ENCODE assay signal across 10 mouse cellular contexts in the genomic region with DNA sequence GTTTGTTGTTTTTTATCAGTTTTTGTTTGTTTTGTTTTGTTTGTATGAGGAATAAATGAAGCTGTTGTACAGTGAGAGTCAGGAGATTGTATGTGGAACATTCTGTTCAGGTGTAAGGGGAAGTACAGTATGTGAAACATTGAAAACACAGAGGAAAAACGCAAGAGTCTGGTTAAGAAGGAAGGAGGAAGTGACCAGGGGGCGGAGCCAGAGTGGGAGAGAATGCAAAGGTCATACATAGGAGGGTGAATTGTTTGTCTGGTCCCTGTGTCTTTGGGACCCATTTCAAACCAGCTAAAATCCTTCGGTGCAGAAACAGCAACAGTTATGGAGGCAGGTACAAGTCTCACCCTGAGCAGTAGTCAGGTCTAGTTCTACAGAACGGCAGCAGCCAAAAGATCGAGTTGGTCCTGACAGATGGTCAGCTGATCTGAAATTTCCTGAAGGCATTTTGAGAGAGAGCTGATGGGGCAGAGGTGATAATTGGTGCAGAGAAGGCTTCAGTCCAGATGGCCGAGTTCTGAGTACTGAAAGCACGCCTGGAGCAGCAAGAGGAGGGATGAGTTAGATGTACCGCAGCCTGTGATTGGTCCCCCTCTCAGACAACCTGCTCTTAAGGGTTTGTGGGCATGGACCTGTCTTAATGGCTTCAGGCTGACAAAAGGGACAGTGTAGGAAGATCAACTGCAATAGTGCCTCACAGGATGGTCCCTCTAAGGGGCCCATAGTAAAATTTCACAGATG.
DNase-seq lines count a peak whose midpoint lies in the region; ATAC-seq and TF ChIP-seq lines count a peak whose summit lies in the region.
"Had no signal": no experiment of that assay in that cellular context is flagged by ENCODE, and none has a peak within 500 bp of the region (broad histone marks: within the 10 kb centered on the region; RNA-seq: fewer than 3 reads in every experiment).

No protein-coding gene starts in this region.

- WGBS in forebrain, embryonic 13.5 days = 75% methylated on average over 8 of the region's 8 CpGs
- 82% methylated on average over 8 of the region's 8 CpGs for WGBS in forebrain, embryonic 11.5 days
- 76% methylated on average over 8 of the region's 8 CpGs for WGBS in lung, postnatal 0 days

- no peak overlapping the region for H3K4me2 ChIP-seq in forebrain, embryonic 13.5 days
- H3K4me2 ChIP-seq in forebrain, embryonic 11.5 days (ENCODE audit: low read depth, low read length, severe bottlenecking) = no peak overlapping the region
- H3K4me2 ChIP-seq in lung, postnatal 0 days (replicated peaks; ENCODE audit: low read depth, low read length) = no peak overlapping the region
- H3K4me2 ChIP-seq: heart, embryonic 11.5 days had no signal

- no peak for TF ChIP-seq EP300 in lung, postnatal 0 days (IDR thresholded peaks at IDR 0.05)

- peak; percentile 71 for ATAC-seq in forebrain, embryonic 13.5 days
- ATAC-seq in forebrain, embryonic 11.5 days (replicated peaks; ENCODE audit: low FRiP score) = no peak
- ATAC-seq in lung, postnatal 0 days = no peak

- DNase-seq in forebrain, embryonic 11.5 days (ENCODE audit: low spot score) = no peak
- peak; percentile 25 to 59 for DNase-seq in spleen, postnatal 4 days (ENCODE audit: low spot score in 2 of 2)
- DNase-seq in spleen, adult 12 weeks (ENCODE audit: low spot score) = no peak
- peak; percentile 30 for DNase-seq in lung, postnatal 0 days (ENCODE audit: low spot score)
- no peak for DNase-seq in urinary bladder, adult 18-20 months (ENCODE audit: low spot score in 2 of 2)
- no peak for DNase-seq in left cerebral cortex, adult 18-20 months (ENCODE audit: low spot score in 2 of 2)
- no peak for DNase-seq in adrenal gland, postnatal 14 days
- DNase-seq: thymus, adult 2 months had no signal

- no peak overlapping the region for H3K9ac ChIP-seq in forebrain, embryonic 13.5 days
- no peak overlapping the region for H3K9ac ChIP-seq in forebrain, embryonic 11.5 days (ENCODE audit: low read length)
- no peak overlapping the region for H3K9ac ChIP-seq in lung, postnatal 0 days (replicated peaks; ENCODE audit: low read depth)

- no peaks in the 10 kb centered on the region for H3K36me3 ChIP-seq in forebrain, embryonic 13.5 days (ENCODE audit: poor library complexity, severe bottlenecking)
- no peaks in the 10 kb centered on the region for H3K36me3 ChIP-seq in forebrain, embryonic 11.5 days (ENCODE audit: control insufficient read depth, insufficient read depth, low read length)
- no peaks in the 10 kb centered on the region for H3K36me3 ChIP-seq in lung, postnatal 0 days (ENCODE audit: insufficient read depth, low read length)

- no peaks in the 10 kb centered on the region for H3K4me1 ChIP-seq in forebrain, embryonic 13.5 days
- no peaks in the 10 kb centered on the region for H3K4me1 ChIP-seq in forebrain, embryonic 11.5 days (replicated peaks; ENCODE audit: control insufficient read depth, insufficient read depth, low read length)
- no peaks in the 10 kb centered on the region for H3K4me1 ChIP-seq in lung, postnatal 0 days (ENCODE audit: insufficient read depth, low read depth, low read length)

- H3K4me3 ChIP-seq in forebrain, embryonic 13.5 days = no peak overlapping the region
- no peak overlapping the region for H3K4me3 ChIP-seq in forebrain, embryonic 11.5 days (ENCODE audit: low read depth, low read length)
- H3K4me3 ChIP-seq in lung, postnatal 0 days (ENCODE audit: low read depth, low read length) = no peak overlapping the region

- H3K27ac ChIP-seq in forebrain, embryonic 13.5 days = no peak overlapping the region
- no peak overlapping the region for H3K27ac ChIP-seq in forebrain, embryonic 11.5 days (ENCODE audit: low read depth, low read length)
- H3K27ac ChIP-seq in lung, postnatal 0 days (ENCODE audit: low read length) = no peak overlapping the region

- no peaks in the 10 kb centered on the region for H3K9me3 ChIP-seq in forebrain, embryonic 13.5 days (replicated peaks)
- no peaks in the 10 kb centered on the region for H3K9me3 ChIP-seq in forebrain, embryonic 11.5 days (ENCODE audit: control insufficient read depth, low read length)
- no peaks in the 10 kb centered on the region for H3K9me3 ChIP-seq in lung, postnatal 0 days (ENCODE audit: low read length)

- TF ChIP-seq CTCF in lung, postnatal 0 days (IDR thresholded peaks at IDR 0.05) = no peak

- H3K27me3 ChIP-seq in forebrain, embryonic 13.5 days = no peaks in the 10 kb centered on the region
- H3K27me3 ChIP-seq in forebrain, embryonic 11.5 days (ENCODE audit: control insufficient read depth, insufficient read depth, low read length) = no peaks in the 10 kb centered on the region
- no peaks in the 10 kb centered on the region for H3K27me3 ChIP-seq in lung, postnatal 0 days (replicated peaks; ENCODE audit: insufficient read depth, low read length)

Comparison
In these comparisons a context has a peak if more than half of its experiments do, and no peak if none do; other contexts are left out.
1. DNase-seq: peak in spleen, postnatal 4 days (2 of 2) and lung, postnatal 0 days (single experiment); none in forebrain, embryonic 11.5 days (single experiment), spleen, adult 12 weeks (single experiment), urinary bladder, adult 18-20 months (0 of 2), left cerebral cortex, adult 18-20 months (0 of 2) and adrenal gland, postnatal 14 days (single experiment).